Mouse (Mus musculus) erythroblast, embryonic 14.5 days (primary cell): ENCODE measurements around the gene Mrm2.

Experiments
- GATA1 ChIP-seq: IDR thresholded peaks from 2 replicates; pipeline ENCODE4 v1.6.1; 2012; ENCODE audit warnings: low read length, inconsistent platforms, mixed read lengths
- TAL1 ChIP-seq: IDR thresholded peaks from 3 replicates; pipeline ENCODE4 v1.6.1; 2012; ENCODE audit warnings: low read length, inconsistent platforms, mixed read lengths

DNA sequence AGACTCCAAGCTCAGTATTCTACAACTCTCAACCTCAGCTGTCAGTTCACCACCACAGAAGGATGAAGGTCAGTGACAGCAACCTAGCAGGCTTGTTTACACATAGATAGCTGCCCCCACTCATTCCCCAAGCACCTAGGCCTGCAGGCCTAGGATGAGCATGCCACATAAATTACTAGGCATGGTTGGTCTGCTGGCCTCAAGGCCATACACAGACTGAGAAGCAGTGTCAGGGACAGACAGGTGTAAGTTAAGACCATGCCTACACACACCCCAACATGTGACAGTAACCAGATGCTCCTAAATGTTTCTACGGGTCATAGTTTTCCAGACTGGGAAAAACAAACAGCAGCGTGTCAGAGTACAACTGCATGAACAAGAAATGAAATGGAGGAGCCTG is 37.8 kb upstream of the Mrm2 start:
- TF ChIP-seq GATA1 = no peak
- no peak for TF ChIP-seq TAL1
